Mouse (Mus musculus) common myeloid progenitor, adult 5-6 weeks (primary cell): ENCODE data around the gene Ccdc187. TPM values are rescaled to one million over a fixed set of nuclear protein-coding genes. Genes with fewer than 3 reads are reported as not detected.

Experiments
- ATAC-seq: replicated peaks from 2 replicates; pipeline ENCODE4 v1.8.0; 2016; ENCODE audit warnings: low read depth, mild to moderate bottlenecking, moderate TSS enrichment, inconsistent platforms; ENCODE audit not compliant: poor library complexity, severe bottlenecking
- total RNA-seq: library from RNA; stranded (forward); fragments of 200-1000, 187-1606 nt; gene quantifications from 2 replicates; pipeline ENCODE4 v1.2.3, GENCODE M21; 2017

The Ccdc187 gene
- total RNA-seq = not detected in 2 replicates

DNA sequence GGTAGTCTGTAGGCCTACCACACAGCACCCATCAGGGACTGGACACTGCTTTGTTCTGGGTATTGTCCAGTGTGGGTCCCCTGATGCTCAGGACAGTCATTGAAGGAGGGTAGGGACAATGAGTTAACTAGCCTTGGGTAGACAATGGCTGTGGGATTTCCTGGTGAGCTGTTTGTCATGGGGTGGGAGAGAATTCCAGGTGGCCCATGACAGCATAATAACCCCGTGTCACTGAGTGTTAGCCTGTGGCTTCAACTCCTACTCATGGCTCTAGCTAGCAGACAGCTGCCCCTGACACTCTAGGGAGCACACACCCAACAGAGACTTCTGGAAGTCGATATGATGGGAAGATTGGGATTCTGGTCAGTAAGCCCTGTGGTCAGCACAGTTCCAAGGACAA, at the start of gene Ccdc187:
Gene Ccdc187 (minus strand): TSS at position 101 of the 400 bp plus-strand sequence.
- no peak for ATAC-seq

GRCm38 (mm10) chr2:26342609-26343490, 48.5 kb upstream of the Ccdc187 start:
- ATAC-seq = no peak

- ATAC-seq = no peak
Measured at GRCm38 (mm10) chr2:26342044-26342443, 47.7 kb upstream of the Ccdc187 start.

GRCm38 (mm10) chr2:26341510-26341981, 47.2 kb upstream of the Ccdc187 start:
- no peak for ATAC-seq

GRCm38 (mm10) chr2:26339204-26339551, 44.8 kb upstream of the Ccdc187 start:
- no peak for ATAC-seq

DNA sequence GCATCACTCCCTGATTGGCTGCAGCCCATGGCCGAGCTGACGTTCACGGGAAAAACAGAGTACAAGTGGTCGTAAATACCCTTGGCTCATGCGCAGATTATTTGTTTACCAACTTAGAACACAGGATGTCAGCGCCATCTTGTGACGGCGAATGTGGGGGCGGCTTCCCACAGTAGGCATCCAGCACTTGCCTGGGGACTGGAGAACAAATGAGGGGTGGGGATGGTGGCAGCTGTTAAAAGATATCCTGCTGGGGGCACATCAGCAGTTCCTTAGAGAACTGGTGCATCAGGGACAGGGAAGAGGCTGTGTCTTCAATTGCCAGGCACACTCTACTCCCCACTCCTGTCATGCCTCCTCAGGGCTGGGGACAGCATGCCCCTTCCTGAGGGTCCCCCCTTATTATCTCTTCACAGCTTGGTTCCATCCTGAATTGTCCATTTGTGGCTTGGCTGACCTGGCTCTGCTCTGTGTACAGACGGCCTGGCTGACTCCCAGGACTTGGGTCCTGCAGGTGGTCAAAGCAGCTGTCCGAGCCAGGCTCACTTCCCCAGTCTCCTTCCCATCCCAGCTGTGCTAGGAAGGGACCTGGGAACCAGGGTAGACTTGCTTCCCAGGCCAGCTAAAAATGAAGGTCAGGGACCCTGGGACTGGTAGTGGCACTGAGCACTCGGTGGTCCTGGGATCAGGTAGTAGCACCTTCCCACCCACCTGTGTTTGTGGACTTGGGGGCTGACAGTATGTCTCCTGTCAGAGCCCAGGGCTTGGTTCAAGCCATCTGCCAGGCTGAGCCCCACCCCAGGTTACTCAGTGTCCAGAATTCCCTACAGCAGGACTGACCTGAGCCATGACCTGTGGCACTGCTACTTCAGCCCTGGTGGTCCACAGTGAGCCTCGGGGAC, 44.2 kb upstream of the Ccdc187 start:
- ATAC-seq = no peak

DNA sequence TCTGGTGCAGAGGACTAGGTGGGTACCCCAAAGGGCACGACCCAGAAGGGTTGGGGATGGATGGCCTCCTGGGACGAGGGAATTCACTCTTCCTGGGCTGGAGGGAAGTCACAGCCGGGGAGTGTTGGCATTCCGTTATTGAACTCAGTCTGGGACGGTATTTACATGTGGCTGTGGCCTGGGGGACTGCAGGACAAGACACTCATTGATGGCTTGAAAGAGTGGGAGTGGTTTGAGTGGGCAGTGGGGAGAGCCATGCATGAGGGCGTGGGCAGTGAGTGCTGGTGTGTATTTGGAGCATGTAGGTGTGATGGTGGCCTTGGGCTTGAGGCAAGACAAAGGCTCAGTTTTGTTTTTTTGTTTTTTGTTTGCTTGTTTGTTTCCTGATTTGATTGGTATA, 36.3 kb upstream of the Ccdc187 start:
- ATAC-seq = no peak

GRCm38 (mm10) chr2:26330056-26330468, 35.7 kb upstream of the Ccdc187 start:
- ATAC-seq = no peak

DNA sequence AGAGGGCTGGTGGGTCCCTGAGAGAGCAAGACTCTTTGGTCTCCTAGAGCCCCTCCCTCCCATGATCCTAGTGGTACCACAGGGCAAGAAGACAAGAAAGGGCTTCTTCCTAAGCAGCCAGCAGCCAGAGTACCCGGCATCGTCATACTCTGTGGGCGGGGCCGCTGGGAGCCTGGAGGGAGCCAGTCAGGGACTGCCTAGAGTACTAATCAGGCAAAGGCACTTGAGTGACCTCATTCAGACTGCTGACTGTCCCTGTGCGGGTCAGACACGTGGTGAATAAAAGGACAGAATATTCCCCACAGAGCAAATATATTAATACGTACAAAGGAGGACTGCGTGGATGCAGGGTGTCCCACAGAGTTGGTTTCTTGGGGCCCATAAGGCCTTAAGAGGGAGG, 35.0 kb upstream of the Ccdc187 start:
- ATAC-seq = no peak

GRCm38 (mm10) chr2:26327852-26328251, 33.5 kb upstream of the Ccdc187 start:
- peak; percentile 63 for ATAC-seq

DNA sequence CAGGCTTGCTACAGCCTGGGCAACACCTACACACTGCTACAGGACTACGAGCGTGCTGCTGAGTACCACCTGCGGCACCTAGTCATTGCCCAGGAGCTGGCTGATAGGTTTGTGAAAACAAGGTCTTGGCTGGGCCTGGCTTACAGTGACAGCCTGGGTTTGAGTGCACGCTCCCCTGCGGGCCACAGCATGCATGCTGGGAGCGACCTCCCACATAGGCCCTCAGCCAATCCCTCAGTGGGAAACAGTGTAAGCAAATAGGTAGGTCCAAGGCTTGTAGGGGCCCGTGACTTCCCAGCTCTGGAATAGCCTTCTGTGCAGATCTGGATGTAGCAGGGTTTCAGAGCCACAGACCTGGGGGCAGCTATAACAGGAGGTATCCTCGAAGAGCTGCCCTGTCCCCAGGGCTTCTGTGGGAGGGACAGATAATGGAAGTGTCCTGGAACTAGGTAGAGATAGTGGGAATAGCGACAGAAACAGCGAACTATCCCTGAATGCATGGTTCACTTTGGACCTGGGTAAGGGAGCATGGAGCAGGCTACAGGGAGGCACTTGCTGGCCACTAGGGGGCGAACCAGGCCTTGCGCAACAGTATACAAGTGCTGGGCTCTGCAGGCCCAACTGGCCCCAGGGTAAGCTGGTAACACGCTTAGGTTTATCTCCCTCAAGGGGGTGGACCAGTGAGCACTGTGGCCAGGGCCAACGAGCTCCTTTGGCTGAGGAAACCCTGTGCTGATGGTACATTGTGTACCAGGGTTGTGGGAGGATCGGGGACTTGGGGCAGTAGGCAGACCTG, 31.2 kb upstream of the Ccdc187 start:
- ATAC-seq = peak; percentile 77

GRCm38 (mm10) chr2:26324917-26325316, 30.6 kb upstream of the Ccdc187 start:
- ATAC-seq = no peak

DNA sequence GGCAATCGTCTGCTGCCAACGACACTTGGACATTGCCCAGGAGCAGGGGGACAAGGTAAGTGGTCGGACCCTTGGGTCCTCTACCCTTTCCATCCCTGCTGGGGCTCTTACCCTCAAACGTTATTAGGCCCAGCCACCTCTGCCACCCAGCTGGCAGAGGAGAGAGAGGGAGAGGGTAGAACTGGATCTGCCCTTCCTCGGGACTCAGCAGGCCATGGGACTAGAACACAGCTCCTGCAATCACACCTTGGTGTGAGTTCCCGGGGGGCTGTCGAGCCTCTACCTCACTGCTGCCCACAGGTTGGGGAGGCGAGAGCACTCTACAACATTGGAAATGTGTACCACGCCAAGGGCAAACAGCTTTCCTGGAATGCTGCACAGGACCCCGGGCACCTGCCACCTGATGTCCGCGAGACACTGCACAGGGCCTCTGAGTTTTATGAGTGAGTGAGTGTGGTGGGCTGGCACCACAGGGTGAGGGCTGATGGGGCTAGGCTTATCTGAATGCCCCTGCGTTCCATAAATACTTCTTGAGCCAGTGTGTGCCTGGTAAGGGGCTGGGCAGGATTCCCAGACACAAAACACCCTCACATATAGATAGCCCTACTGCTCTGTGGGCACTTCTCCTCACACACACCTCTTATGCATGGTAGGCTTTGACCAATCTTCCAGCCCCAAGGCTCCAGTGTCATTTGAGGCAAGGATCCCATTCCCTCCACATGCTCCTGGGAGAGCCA, 29.4 kb upstream of the Ccdc187 start:
- ATAC-seq = no peak

GRCm38 (mm10) chr2:26320245-26321185, 26.2 kb upstream of the Ccdc187 start:
- ATAC-seq = no peak

- ATAC-seq = no peak
Measured at GRCm38 (mm10) chr2:26319519-26320244, 25.3 kb upstream of the Ccdc187 start.

- no peak for ATAC-seq
Measured at GRCm38 (mm10) chr2:26319109-26319508, 24.8 kb upstream of the Ccdc187 start.

GRCm38 (mm10) chr2:26317991-26318672, 23.8 kb upstream of the Ccdc187 start:
- ATAC-seq = no peak
